Mouse (Mus musculus) CD4-positive naive resting alpha-beta T cell, adult 57 days (primary cell): ENCODE measurements around the gene Gm4787. TPM values are rescaled to one million over a fixed set of nuclear protein-coding genes. Genes with fewer than 3 reads are reported as not detected.

Experiments
- total RNA-seq: library from RNA; stranded (reverse); gene quantifications from one replicate; pipeline ENCODE4 v1.2.4, GENCODE M21; 2023

Gm4787 gene
- 1.1 TPM for total RNA-seq

GRCm38 (mm10) chr12:81379364-81379763 lies at the start of gene Gm4787:
Gene Gm4787, minus strand, starts transcription at chr12:81379464.

GRCm38 (mm10) chr12:81421846-81422245 lies 42.6 kb upstream of the Gm4787 start, which contains the start of gene Adam4:
Gene Adam4, minus strand, starts transcription at chr12:81421946.

GRCm38 (mm10) chr12:81332875-81333421 lies 46.3 kb downstream of the Gm4787 start, which contains the start of gene Slc8a3:
Gene Slc8a3, minus strand, starts transcription at chr12:81333180.

Other genes with a start within 250 kb of the Gm4787 start
- gene Slc8a3, start 46.3 kb downstream of the Gm4787 start, total RNA-seq = not detected
- gene Adam4, start 42.5 kb upstream of the Gm4787 start, total RNA-seq = 1.5 TPM
- gene Cox16, start 105.7 kb upstream of the Gm4787 start, total RNA-seq = 74.9 TPM
- gene Gm20498, start 153.4 kb upstream of the Gm4787 start, total RNA-seq = 16.6 TPM
- gene Synj2bp, start 153.4 kb upstream of the Gm4787 start, total RNA-seq = 31.5 TPM
- not detected for gene Adam21, start 189.0 kb upstream of the Gm4787 start, total RNA-seq
- gene Med6, start 215.5 kb upstream of the Gm4787 start, total RNA-seq = 41.1 TPM